Mouse (Mus musculus): ENCODE data around the gene Gm21970. TPM values are rescaled to one million over a fixed set of nuclear protein-coding genes. Genes with fewer than 3 reads are reported as not detected.

The Gm21970 gene
- polyA plus RNA-seq, 1 experiment from 2014 or later: not detected

DNA sequence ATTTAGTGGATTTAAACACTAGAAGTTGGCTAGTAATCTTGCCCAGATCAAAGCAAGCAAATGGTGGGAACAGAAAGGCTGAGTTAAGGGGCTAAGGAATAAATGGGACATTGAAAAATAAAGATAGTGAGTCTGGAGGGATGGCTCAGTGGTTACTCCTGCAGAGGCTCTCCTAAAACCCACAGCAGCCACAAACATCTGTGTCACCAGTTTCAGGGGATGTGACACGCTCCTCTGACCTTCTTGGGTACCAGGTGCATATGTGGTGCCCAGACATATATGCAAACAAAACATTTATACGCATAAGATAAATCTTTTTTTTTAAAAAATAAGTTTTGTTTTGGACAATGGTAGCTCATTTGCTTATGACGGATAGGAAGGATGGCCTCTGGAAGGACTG lies 67.9 kb downstream of the Gm21970 start:
- ATAC-seq (ENCODE audit: insufficient number of reproducible peaks, insufficient read depth, low FRiP score, low TSS enrichment, low read depth): no peak
- no peaks in the 10 kb centered on the region for H3K36me3 ChIP-seq
- H3K9ac ChIP-seq: no peak overlapping the region
- WGBS: 92% methylated on average over 3 of the region's 3 CpGs
- H3K27ac ChIP-seq: no peak overlapping the region
- H3K27me3 ChIP-seq: no peaks in the 10 kb centered on the region
- H3K4me2 ChIP-seq: no peak overlapping the region
- H3K4me1 ChIP-seq: 0 out of 2 replicates have a peak, but pooled peaks cover 2% of the 10 kb centered on the region
- H3K4me3 ChIP-seq: no peak overlapping the region
- no peaks in the 10 kb centered on the region for H3K9me3 ChIP-seq

DNA sequence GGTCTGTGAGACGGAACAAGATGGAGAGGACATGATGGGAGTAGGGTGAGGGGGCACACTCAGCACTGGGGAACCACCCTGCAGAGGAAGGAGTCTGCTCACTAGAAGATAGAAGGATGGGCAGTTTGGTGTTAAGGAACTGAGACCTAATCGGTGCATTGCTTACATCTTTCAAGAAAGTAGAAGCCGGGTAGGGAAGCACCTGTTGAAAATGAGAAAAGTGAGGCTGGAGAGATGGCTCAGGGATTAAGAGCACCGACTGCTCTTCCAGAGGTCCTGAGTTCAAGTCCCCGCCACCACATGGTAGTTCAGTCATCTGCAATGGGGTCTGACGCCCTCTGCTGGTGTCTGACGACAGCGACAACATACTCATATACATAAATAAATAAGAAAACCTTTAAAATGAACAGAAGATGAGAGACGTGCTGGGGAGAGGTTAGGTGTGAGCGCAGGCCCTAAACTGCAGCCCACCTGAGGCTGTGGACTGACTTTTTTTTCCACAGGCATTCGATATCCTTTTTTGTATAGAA lies 68.4 kb downstream of the Gm21970 start:
- Histone ChIP-seq H3K9me3 (no peaks in the 10 kb centered on the region), H3K27ac (no peak overlapping the region), H3K36me3 (no peaks in the 10 kb centered on the region), H3K4me2 (no peak overlapping the region), H3K27me3 (no peaks in the 10 kb centered on the region), H3K9ac (no peak overlapping the region), H3K4me1 (0 out of 2 replicates have a peak, but pooled peaks cover 2% of the 10 kb centered on the region), H3K4me3 (no peak overlapping the region)
- ATAC-seq (ENCODE audit: insufficient number of reproducible peaks, insufficient read depth, low FRiP score, low TSS enrichment, low read depth): no peak
- WGBS: 65% methylated on average over 11 of the region's 11 CpGs

DNA sequence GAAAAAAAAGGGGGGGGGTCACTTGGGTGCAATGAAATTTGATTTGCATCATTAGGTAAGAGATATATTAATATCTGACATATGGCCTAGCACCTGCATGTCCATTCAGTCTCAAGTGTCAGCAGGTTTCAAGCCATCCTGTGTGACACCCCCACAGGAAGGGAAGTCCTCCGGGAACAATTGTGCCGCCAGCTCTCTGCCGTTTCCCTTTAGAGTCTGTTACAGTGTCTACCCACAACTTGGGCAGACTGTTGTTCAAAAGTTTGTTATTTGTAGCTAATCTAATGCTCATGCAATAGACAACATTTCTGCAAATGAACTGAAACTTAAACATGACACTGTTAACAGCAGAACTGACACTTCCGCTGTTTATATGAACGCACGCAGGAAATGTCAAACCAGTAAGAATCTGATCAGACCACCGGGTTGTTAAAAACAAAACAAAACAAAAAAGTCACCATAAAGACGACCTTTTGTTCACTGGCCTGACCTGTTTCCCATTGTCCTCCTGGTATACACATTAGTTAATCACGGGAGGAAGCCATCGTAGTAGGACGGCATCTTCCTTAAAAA lies 69.6 kb downstream of the Gm21970 start:
- H3K9ac ChIP-seq: no peak overlapping the region
- H3K9me3 ChIP-seq: no peaks in the 10 kb centered on the region
- no peaks in the 10 kb centered on the region for H3K36me3 ChIP-seq
- H3K27ac ChIP-seq: no peak overlapping the region
- no peaks in the 10 kb centered on the region for H3K27me3 ChIP-seq
- WGBS: 70% methylated on average over 11 of the region's 11 CpGs
- no peak overlapping the region for H3K4me2 ChIP-seq
- no peak overlapping the region for H3K4me3 ChIP-seq
- ATAC-seq (ENCODE audit: insufficient number of reproducible peaks, insufficient read depth, low FRiP score, low TSS enrichment, low read depth): no peak
- peaks cover 11% of the 10 kb centered on the region for H3K4me1 ChIP-seq

DNA sequence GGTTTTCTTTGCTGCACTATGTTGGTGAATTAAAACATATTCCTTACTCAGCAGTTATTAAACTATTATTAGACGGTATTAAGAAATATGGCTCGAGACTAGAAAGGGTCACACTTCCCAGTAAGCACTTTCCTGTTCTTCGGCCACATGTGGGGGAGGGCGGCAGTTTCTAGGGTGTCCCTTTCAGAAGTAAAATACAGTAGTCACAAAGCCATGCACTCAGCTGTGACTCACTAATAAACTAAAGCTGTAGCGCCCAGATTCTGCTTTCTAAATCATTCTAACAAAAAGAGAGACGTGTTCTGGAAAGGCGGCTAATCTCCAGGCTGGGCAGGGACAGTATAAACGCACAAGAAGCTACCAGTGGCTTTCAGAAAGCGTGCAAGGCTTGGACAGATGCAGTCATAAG lies 70.3 kb downstream of the Gm21970 start:
- no peak overlapping the region for H3K4me2 ChIP-seq
- WGBS: 59% methylated on average over 9 of the region's 9 CpGs
- peaks cover 16% of the 10 kb centered on the region for H3K4me1 ChIP-seq
- H3K27ac ChIP-seq: no peak overlapping the region
- ATAC-seq (ENCODE audit: insufficient number of reproducible peaks, insufficient read depth, low FRiP score, low TSS enrichment, low read depth): no peak
- H3K27me3 ChIP-seq: no peaks in the 10 kb centered on the region
- no peak overlapping the region for H3K4me3 ChIP-seq
- H3K9ac ChIP-seq: no peak overlapping the region
- no peaks in the 10 kb centered on the region for H3K36me3 ChIP-seq
- no peaks in the 10 kb centered on the region for H3K9me3 ChIP-seq

DNA sequence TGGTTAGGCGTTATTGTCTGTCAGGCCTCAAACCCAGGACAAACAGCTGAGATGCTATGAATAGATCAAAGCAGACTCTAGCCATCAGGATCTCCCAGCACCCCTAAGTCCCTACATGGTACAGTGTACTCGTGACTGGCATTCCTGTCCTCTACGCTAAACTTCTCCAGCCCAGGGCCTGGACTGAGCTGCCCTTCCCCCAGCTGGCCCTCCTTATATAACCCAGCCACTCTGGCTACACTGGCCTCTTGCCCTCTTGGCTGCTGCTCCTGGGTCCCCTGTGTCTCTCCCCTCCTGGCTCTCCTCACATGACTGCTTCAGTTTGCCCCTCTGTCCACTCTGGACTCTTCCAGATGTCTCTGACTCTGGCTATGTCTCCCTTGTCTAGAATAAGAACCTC lies 71.1 kb downstream of the Gm21970 start:
- H3K27ac ChIP-seq: no peak overlapping the region
- H3K4me2 ChIP-seq: no peak overlapping the region
- H3K36me3 ChIP-seq: no peaks in the 10 kb centered on the region
- H3K27me3 ChIP-seq: no peaks in the 10 kb centered on the region
- H3K9me3 ChIP-seq: no peaks in the 10 kb centered on the region
- H3K4me3 ChIP-seq: no peak overlapping the region
- WGBS: 69% methylated on average over 3 of the region's 3 CpGs
- peaks cover 16% of the 10 kb centered on the region for H3K4me1 ChIP-seq
- H3K9ac ChIP-seq: no peak overlapping the region
- no peak for ATAC-seq (ENCODE audit: insufficient number of reproducible peaks, insufficient read depth, low FRiP score, low TSS enrichment, low read depth)

DNA sequence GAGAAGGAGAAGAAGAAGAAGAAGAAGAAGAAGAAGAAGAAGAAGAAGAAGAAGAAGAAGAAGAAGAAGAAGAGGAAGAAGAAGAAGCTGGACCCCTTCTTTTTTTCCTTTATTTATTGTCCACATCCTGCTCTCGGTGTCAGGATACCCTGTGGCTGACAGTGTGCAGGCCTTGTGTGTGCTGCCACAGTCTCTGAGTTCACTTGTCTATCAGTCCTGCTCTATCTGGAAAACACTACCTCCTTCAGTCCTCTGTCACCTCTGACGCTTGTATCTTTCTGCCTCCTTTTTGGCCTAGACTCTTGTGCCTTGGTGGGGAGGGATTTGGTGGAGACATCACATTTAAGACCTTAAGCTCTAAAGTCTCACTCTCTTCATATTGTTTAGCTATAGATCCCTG lies 71.9 kb downstream of the Gm21970 start:
- WGBS: 92% methylated on average over 2 of the region's 2 CpGs
- Histone ChIP-seq H3K4me3 (no peak overlapping the region), H3K27me3 (no peaks in the 10 kb centered on the region), H3K9me3 (no peaks in the 10 kb centered on the region), H3K9ac (no peak overlapping the region), H3K27ac (no peak overlapping the region), H3K36me3 (no peaks in the 10 kb centered on the region), H3K4me2 (no peak overlapping the region), H3K4me1 (peaks cover 16% of the 10 kb centered on the region)
- ATAC-seq (ENCODE audit: insufficient number of reproducible peaks, insufficient read depth, low FRiP score, low TSS enrichment, low read depth): no peak

DNA sequence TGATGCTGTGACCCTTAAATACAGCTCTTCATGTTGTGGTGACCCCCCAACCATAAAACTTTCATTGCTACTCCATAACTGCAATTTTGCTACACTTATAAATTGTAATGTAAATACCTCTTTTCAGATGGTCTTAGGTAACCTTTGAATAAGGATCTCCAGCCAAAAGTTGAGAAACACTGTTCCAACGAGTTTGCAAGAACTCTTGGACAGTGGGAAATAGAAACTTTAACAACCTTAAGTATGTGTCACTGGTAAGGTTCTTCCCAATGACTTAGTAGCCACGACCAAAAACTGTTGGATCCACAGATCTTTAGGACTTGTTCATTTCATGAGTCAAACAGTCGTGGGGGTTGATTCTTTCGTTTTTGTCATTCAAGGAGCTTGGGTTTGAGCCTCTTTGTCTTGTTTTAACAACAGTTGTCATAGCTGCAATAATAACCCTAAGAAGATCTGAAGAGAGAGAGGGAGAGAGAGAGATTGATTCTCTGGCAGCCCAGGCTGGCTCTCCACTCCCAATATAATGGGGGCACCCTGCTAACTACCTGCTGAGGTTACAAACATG lies 72.4 kb downstream of the Gm21970 start:
- Histone ChIP-seq H3K9me3 (no peaks in the 10 kb centered on the region), H3K4me3 (peak overlapping the region; percentile 62), H3K4me2 (peak overlapping the region; percentile 89), H3K9ac (peak overlapping the region; percentile 77; the same call in 1 of the 2 replicates), H3K27me3 (no peaks in the 10 kb centered on the region), H3K36me3 (no peaks in the 10 kb centered on the region), H3K27ac (no peak overlapping the region), H3K4me1 (peaks cover 16% of the 10 kb centered on the region)
- ATAC-seq (ENCODE audit: insufficient number of reproducible peaks, insufficient read depth, low FRiP score, low TSS enrichment, low read depth): no peak
- WGBS: 86% methylated on average over 4 of the region's 4 CpGs

DNA sequence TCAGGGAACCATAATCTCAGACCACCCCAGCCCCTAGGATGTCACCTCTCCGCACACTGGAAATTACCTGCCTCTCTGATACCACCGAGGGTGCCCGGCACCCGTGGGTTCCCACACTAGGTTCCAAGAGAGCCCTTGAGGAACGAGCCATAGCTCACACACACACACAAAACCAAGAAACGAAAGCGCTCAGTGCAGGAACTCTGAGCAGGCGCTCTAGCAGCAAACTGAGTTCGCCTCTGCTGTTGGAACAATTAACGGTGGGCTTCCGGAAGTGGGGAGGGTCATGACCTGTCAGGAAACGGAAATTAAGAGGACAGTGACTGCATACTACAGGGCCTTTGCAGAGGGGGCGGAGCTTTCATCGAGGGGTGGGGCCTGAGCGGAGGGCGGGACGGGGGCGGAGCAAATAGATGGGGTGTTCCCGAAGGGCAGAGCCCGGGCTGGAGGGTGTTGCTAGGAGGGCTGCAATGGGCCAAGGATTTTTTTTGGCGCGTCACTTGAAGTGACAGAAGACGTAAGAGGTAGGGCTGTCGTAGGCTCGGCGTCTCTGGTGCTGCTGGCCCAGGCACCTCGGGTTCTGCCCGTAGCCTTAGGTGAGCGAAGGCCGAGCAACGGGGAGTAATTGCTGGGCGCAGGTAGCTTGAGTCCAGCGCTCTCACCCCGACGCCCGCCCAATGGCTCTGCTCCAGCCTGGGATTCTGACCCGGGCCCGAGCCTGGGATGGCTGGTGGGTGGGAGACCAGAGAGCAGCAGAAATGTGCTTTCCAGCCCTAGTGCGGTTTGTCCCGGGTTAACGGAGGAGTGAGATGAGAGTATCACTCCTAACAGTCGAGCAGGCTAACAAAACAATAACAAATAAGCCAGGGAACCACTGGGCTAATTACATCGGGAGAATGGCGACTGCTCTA lies 73.3 kb downstream of the Gm21970 start:
- Histone ChIP-seq H3K27ac (peak overlapping the region; percentile 62), H3K9ac (peak overlapping the region; percentile 77), H3K4me2 (peak overlapping the region; percentile 89), H3K4me1 (peaks cover 16% of the 10 kb centered on the region), H3K36me3 (no peaks in the 10 kb centered on the region), H3K27me3 (no peaks in the 10 kb centered on the region), H3K9me3 (no peaks in the 10 kb centered on the region), H3K4me3 (peak overlapping the region; percentile 62)
- peak; percentile 90 for ATAC-seq (ENCODE audit: insufficient number of reproducible peaks, insufficient read depth, low FRiP score, low TSS enrichment, low read depth)
- WGBS: 1% methylated on average over 44 of the region's 44 CpGs

DNA sequence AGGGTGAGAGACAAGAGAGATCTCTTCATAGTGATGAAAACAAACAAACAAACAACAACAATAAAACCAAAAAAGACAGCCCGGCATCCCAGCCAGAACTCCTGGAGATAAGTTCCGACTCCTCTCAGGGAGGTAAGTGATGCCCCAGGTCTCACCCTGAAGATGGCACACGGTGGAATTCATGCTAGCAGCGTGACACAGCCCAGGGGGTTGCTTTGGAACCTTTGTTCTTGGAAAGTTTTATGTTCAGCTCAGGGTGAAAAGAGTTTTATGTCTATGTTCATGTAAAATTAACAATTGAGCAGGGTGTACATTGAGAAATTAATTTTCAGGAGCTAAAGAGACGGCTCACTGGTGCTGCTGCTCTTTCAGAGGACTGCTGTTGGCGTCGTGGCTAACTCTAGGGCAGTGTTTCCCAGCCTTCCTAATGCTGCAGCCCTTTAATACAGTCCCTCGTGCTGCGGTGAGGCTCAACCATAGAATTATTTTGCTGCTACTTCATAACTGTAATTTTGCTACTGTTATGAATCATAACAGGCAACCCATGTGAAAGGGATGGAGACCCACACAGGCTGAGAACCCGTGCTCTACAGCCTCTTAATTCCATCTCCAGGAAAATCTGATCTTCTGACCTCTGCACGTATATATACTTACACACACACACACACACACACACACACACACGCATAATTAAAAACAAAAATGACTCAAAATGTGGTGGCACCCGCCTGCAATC lies 74.2 kb downstream of the Gm21970 start:
- Histone ChIP-seq H3K4me3 (peak overlapping the region; percentile 62), H3K9ac (peak overlapping the region; percentile 77), H3K9me3 (no peaks in the 10 kb centered on the region), H3K36me3 (no peaks in the 10 kb centered on the region), H3K27me3 (no peaks in the 10 kb centered on the region), H3K27ac (no peak overlapping the region), H3K4me1 (peaks cover 19% of the 10 kb centered on the region), H3K4me2 (peak overlapping the region; percentile 89)
- no peak for ATAC-seq (ENCODE audit: insufficient number of reproducible peaks, insufficient read depth, low FRiP score, low TSS enrichment, low read depth)
- WGBS: 43% methylated on average over 13 of the region's 13 CpGs

DNA sequence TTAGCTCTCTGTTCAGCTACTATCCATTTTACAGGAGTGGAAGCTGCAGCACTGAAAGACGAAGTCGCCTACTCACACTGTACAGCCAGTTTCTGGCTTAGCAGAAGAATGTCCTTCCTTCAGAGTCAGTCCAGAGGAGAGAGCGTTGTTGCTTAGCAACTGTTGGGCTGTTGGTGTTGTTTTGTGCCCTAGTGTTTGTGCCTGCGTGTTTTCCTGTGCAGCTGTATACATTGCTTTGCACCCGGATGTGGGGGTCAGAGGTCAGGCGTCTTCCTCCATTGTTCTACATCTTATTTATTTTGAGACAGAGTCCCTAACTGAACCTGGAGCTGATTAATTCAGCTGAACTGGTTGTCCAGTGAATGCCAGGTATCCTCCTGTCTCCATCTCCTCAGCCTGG lies 75.0 kb downstream of the Gm21970 start:
- Histone ChIP-seq H3K4me3 (no peak overlapping the region), H3K9ac (no peak overlapping the region), H3K27ac (no peak overlapping the region), H3K36me3 (no peaks in the 10 kb centered on the region), H3K27me3 (no peaks in the 10 kb centered on the region), H3K4me2 (0 out of 2 replicates have a peak overlapping the region, but pooled peaks have one; percentile 89), H3K9me3 (no peaks in the 10 kb centered on the region), H3K4me1 (peaks cover 19% of the 10 kb centered on the region)
- ATAC-seq (ENCODE audit: insufficient number of reproducible peaks, insufficient read depth, low FRiP score, low TSS enrichment, low read depth): no peak
- WGBS: 58% methylated on average over 6 of the region's 6 CpGs
